Mouse (Mus musculus) liver, postnatal 0 days (tissue): ENCODE measurements around the gene 2010111I01Rik. TPM values are rescaled to one million over a fixed set of nuclear protein-coding genes. Genes with fewer than 3 reads are reported as not detected.

ENCODE experiments used
- ATAC-seq: fragments of 200-750 bp; cut with Nextera tagmentation; 2 replicates; pipeline ENCODE4 v1.8.0; 2017; ENCODE audit warnings: mild to moderate bottlenecking, moderate library complexity
- DNase-seq: peaks from one replicate; pipeline ENCODE4 v3.0.0-alpha.2; 2016
- H3K27ac ChIP-seq: fragments of 300-500 bp; sonication (generic); 2 replicates; pipeline ENCODE4 v1.5.1; 2014; ENCODE audit warnings: antibody characterized with exemption, moderate library complexity, mild to moderate bottlenecking, low read depth
- H3K27me3 ChIP-seq: fragments of 300-500 bp; sonication (generic); 2 replicates; pipeline ENCODE4 v1.6.1; 2014; ENCODE audit warnings: low read length, control low read depth, mixed read lengths; ENCODE audit not compliant: insufficient read depth
- H3K36me3 ChIP-seq: fragments of 300-500 bp; sonication (generic); replicated peaks from 2 replicates; pipeline ENCODE4 v1.6.1; 2014; ENCODE audit warnings: mild to moderate bottlenecking, control low read depth, low read length, moderate library complexity, mixed read lengths; ENCODE audit not compliant: insufficient read depth
- H3K4me1 ChIP-seq: fragments of 300-500 bp; sonication (generic); 2 replicates; pipeline ENCODE4 v1.6.1; 2014; ENCODE audit warnings: antibody characterized with exemption, mild to moderate bottlenecking, control low read depth; ENCODE audit not compliant: insufficient read depth
- H3K4me2 ChIP-seq: fragments of 300-500 bp; sonication (generic); 2 replicates; pipeline ENCODE4 v1.6.1; 2014; ENCODE audit warnings: low read depth, mild to moderate bottlenecking, low read length, moderate library complexity, mixed read lengths
- H3K4me3 ChIP-seq: fragments of 300-500 bp; sonication (generic); 2 replicates; pipeline ENCODE4 v1.5.1; 2014; ENCODE audit warnings: low read depth, low read length
- H3K9ac ChIP-seq: fragments of 300-500 bp; sonication (generic); replicated peaks from 2 replicates; pipeline ENCODE4 v1.6.1; 2014; ENCODE audit warnings: mild to moderate bottlenecking, moderate library complexity
- H3K9me3 ChIP-seq: fragments of 300-500 bp; sonication (generic); 2 replicates; pipeline ENCODE4 v1.6.1; 2016; ENCODE audit warnings: mild to moderate bottlenecking, control low read depth, low read length, mixed read lengths
- CTCF ChIP-seq: sonication (generic); IDR thresholded peaks from 2 replicates; pipeline ENCODE4 v1.5.1; 2016; ENCODE audit warnings: antibody characterized with exemption, low read depth
- EP300 ChIP-seq: IDR thresholded peaks from 2 replicates; pipeline ENCODE4 v1.6.1; 2016; ENCODE audit warnings: antibody characterized with exemption, low read depth, mild to moderate bottlenecking
- WGBS: fragments of 180-500 bp; shearing (Covaris S2); extraction: QIAGEN DNeasy Blood & Tissue Kit; methylation state at CpG from one replicate; pipeline ENCODE4 v1.1.7; 2014; ENCODE audit not compliant: insufficient replicate concordance; 5-methylcytosine and 5-hydroxymethylcytosine counted together
- polyA plus RNA-seq: library from polyadenylated mRNA; unstranded; fragments of >200 nt; fragmentation: Nextera tagmentation; extraction: Ambion mirVana; gene quantifications from 2 replicates; pipeline ENCODE4 v1.2.1, GENCODE M21; 2015

Gene 2010111I01Rik
- polyA plus RNA-seq, 1 experiment from 2014 or later: 22.9 TPM

GRCm38 (mm10) chr13:63186642-63187041, 221.9 kb downstream of the 2010111I01Rik start:
- Histone ChIP-seq H3K4me2 (no peak overlapping the region), H3K27ac (no peak overlapping the region), H3K36me3 (no peaks in the 10 kb centered on the region), H3K9me3 (no peaks in the 10 kb centered on the region), H3K4me1 (peaks cover 6% of the 10 kb centered on the region), H3K4me3 (no peak overlapping the region), H3K9ac (no peak overlapping the region), H3K27me3 (no peaks in the 10 kb centered on the region)
- ATAC-seq (peak; percentile 25; the same call in 1 of the 2 replicates), DNase-seq (no peak)
- TF ChIP-seq CTCF (no peak), EP300 (no peak)
- 81% methylated on average over 1 of the region's 1 CpGs for WGBS

DNA sequence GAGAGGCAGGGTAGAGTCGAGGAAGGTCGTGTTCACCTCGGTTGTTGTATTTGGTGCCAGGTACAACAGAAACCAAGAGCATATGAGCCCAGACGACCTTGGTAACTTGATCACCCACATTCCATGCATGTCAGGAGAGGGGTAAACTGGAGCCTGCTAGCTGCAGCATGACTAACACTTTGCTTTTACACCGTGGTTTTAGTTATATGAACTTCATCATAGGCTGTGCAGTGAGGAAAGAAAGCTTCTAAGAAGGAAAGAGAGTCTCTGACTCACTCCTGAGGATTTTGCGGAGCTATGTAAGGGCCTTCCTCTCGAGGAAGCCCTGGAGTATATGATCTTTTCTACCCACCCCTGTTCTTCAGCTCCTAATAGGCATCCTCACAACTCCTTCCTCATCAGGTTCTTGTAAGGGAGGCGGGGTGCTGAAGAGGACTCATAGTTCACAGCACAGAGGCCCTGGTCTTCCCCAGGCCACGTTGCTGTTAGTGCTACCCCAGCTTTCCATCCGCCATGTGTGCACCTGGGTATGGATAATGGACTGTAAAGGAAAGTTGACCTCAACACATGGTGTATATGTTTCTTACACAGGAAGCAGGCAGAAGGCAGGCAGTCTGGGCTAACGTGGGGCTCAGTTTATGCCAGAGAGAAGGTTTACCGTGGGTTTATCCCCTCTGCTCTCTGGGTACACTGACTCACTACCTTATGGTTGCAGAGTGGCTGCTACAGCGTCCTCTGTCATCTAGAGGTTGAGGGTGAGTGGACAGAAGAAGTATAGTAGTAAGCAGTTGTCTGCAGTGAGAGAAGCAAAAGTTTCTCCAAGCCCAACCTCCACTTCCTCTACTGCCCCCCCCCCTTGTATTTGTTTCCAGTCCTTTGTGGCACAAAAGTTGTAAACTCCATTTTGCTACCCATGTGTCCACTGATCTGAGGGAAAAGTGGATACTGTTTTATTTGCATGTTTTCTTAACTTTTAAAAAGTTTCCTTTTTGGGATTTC, 222.8 kb downstream of the 2010111I01Rik start:
- DNase-seq (no peak), ATAC-seq (no peak)
- TF ChIP-seq EP300 (no peak), CTCF (no peak)
- H3K4me3 ChIP-seq: no peak overlapping the region
- H3K27me3 ChIP-seq: no peaks in the 10 kb centered on the region
- no peak overlapping the region for H3K9ac ChIP-seq
- H3K36me3 ChIP-seq: no peaks in the 10 kb centered on the region
- no peak overlapping the region for H3K27ac ChIP-seq
- H3K4me1 ChIP-seq: peaks cover 6% of the 10 kb centered on the region
- 51% methylated on average over 13 of the region's 13 CpGs for WGBS
- H3K4me2 ChIP-seq: no peak overlapping the region
- no peaks in the 10 kb centered on the region for H3K9me3 ChIP-seq

GRCm38 (mm10) chr13:63188306-63188705, 223.6 kb downstream of the 2010111I01Rik start:
- TF ChIP-seq CTCF (no peak), EP300 (no peak)
- no peaks in the 10 kb centered on the region for H3K27me3 ChIP-seq

GRCm38 (mm10) chr13:63188811-63189210, 224.1 kb downstream of the 2010111I01Rik start:
- H3K27me3 ChIP-seq: no peaks in the 10 kb centered on the region
- no peaks in the 10 kb centered on the region for H3K9me3 ChIP-seq
- H3K9ac ChIP-seq: no peak overlapping the region
- DNase-seq: no peak
- H3K36me3 ChIP-seq: no peaks in the 10 kb centered on the region
- no peak overlapping the region for H3K4me2 ChIP-seq
- TF ChIP-seq EP300: no peak
- TF ChIP-seq CTCF: no peak
- H3K4me1 ChIP-seq: peaks cover 6% of the 10 kb centered on the region
- no peak for ATAC-seq
- 57% methylated on average over 2 of the region's 2 CpGs for WGBS
- no peak overlapping the region for H3K27ac ChIP-seq
- no peak overlapping the region for H3K4me3 ChIP-seq

More at GRCm38 (mm10) chr13:63188306-63188705, 223.6 kb downstream of the 2010111I01Rik start:
- Histone ChIP-seq H3K4me2 (no peak overlapping the region), H3K9ac (no peak overlapping the region), H3K4me1 (peaks cover 6% of the 10 kb centered on the region), H3K36me3 (no peaks in the 10 kb centered on the region), H3K9me3 (no peaks in the 10 kb centered on the region), H3K27ac (no peak overlapping the region), H3K4me3 (no peak overlapping the region)
- WGBS: 72% methylated on average over 5 of the region's 5 CpGs
- ATAC-seq (no peak), DNase-seq (no peak)

- Histone ChIP-seq H3K9ac (no peak overlapping the region), H3K4me3 (no peak overlapping the region), H3K27me3 (no peaks in the 10 kb centered on the region), H3K4me2 (no peak overlapping the region), H3K4me1 (no peaks in the 10 kb centered on the region; the same call in 1 of the 2 replicates), H3K36me3 (no peaks in the 10 kb centered on the region), H3K27ac (no peak overlapping the region), H3K9me3 (no peaks in the 10 kb centered on the region)
- ATAC-seq: no peak
- 78% methylated on average over 3 of the region's 3 CpGs for WGBS
- DNase-seq: no peak
- TF ChIP-seq EP300 (no peak), CTCF (no peak)
These were observed 228.7 kb downstream of the 2010111I01Rik start for GRCm38 (mm10) chr13:63193423-63193822.

DNA sequence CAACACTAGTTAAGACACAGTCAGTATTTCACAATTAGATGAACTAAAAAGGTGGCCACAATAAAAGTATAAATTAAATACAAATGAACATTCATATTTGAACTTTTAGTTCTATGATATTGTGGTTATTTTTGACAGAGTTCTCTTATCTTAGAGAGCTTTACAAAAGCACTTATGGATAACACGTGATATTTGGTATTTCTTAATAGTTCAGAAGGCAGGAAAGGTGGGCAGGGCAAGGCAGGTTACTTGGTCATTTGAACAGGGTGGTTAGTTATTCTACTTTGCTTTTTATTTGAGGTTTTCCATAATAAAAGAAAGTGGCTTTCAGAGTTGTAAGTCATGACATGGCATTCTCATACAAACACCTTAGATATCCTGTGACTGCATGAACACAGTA, 233.3 kb downstream of the 2010111I01Rik start:
- no peaks in the 10 kb centered on the region for H3K4me1 ChIP-seq
- no peak overlapping the region for H3K9ac ChIP-seq
- no peak for TF ChIP-seq CTCF
- TF ChIP-seq EP300: no peak
- DNase-seq: no peak
- H3K27me3 ChIP-seq: no peaks in the 10 kb centered on the region
- no peaks in the 10 kb centered on the region for H3K9me3 ChIP-seq
- 65% methylated on average over 1 of the region's 1 CpGs for WGBS
- no peak overlapping the region for H3K27ac ChIP-seq
- no peak overlapping the region for H3K4me3 ChIP-seq
- no peaks in the 10 kb centered on the region for H3K36me3 ChIP-seq
- ATAC-seq: no peak
- H3K4me2 ChIP-seq: no peak overlapping the region
